Mouse (Mus musculus): Measurements from ENCODE around the gene Zfp369. TPM values are rescaled to one million over a fixed set of nuclear protein-coding genes. Genes with fewer than 3 reads are reported as not detected.

Gene Zfp369
- 17.6 and 21.4 TPM in 2 replicates for polyA plus RNA-seq (2014; fragmentation: Nextera tagmentation; extraction: Ambion mirVana)

DNA sequence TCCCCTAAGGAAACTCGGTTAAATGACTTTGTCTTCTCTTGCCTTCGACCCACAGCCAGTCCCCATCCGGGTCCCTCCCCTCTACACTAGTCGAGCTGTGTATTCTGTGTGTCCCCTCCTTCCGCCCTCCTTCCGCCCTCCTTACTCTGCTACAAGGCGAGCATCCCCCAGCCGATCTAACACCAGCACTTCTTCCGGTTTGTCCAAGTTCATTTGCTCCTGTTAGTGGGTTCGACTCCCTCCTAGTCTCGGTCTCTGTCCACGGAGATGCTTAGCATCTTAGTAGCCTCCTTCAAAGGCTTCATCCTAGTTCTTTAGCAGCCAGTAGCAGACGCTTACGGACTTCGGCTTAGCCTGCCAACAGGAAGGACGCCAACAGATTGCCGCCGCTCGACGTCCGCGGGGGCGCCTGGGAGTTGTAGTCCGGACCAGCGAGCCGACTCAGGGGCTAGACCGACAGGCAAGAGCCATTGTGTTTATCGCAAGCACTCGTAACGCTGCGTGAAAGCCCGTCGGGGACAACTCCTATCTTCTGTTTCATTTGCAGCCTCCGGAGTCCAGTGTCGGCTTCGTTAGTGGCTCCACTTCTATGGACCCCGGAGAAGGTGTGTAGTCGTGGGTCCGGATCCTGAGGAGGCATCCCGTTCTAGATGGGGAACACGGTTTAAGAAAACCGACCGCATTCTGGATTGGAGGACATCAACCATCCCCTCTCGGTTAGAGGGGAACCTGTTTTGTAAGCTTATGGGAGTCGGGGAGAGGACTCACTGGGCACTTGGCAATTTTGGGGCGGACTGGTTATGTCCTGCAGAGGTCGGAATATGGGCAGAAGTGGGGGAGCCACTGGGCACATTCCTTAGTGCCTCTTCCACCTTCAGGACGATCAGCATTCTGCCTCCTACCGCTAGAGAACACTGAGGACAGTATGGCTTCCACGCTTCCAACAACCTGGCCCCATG, at the start of gene Zfp369:
Zfp369 (plus strand) TSS at position 432 of the 959 bp plus-strand sequence.
- Histone ChIP-seq H3K36me3 (ENCODE audit: control insufficient read depth, insufficient read depth, low read length) (peaks cover 8% of the 10 kb centered on the region; the same call in 1 of the 2 replicates), H3K4me1 (ENCODE audit: control insufficient read depth, insufficient read depth, low read length) (0 out of 2 replicates have a peak, but pooled peaks cover 2% of the 10 kb centered on the region)
- WGBS, result under 1% methylated on average over 50 of the region's 50 CpGs

GRCm38 (mm10) chr13:65237211-65237610, 41.4 kb upstream of the Zfp369 start:
- Histone ChIP-seq H3K4me2 (ENCODE audit: low read length) (no peak overlapping the region), H3K9ac (ENCODE audit: low read length) (no peak overlapping the region), H3K27me3 (replicated peaks; ENCODE audit: control insufficient read depth, insufficient read depth, low read length) (no peaks in the 10 kb centered on the region), H3K27ac (ENCODE audit: low read depth, low read length) (no peak overlapping the region), H3K4me3 (ENCODE audit: low read depth, low read length) (no peak overlapping the region), H3K4me1 (ENCODE audit: control insufficient read depth, insufficient read depth, low read length) (peaks cover 3% of the 10 kb centered on the region), H3K9me3 (replicated peaks; ENCODE audit: control insufficient read depth, low read length) (peaks cover 8% of the 10 kb centered on the region; the same call in 1 of the 2 replicates), H3K36me3 (ENCODE audit: control insufficient read depth, insufficient read depth, low read length) (no peaks in the 10 kb centered on the region)
- DNase-seq (ENCODE audit: low spot score) (no peak), ATAC-seq (no peak)
- 75% methylated on average over 9 of the region's 9 CpGs for WGBS

More for the DNA sequence above, at the start of gene Zfp369:
- no peaks in the 10 kb centered on the region for H3K27me3 ChIP-seq (replicated peaks; ENCODE audit: control insufficient read depth, insufficient read depth, low read length)
- peaks cover 10% of the 10 kb centered on the region; the same call in 1 of the 2 replicates for H3K9me3 ChIP-seq (replicated peaks; ENCODE audit: control insufficient read depth, low read length)
- H3K27ac ChIP-seq (ENCODE audit: low read depth, low read length), result peak within 1 kb of the TSS; percentile 85
- peak within 1 kb of the TSS; percentile 77 for H3K9ac ChIP-seq (ENCODE audit: low read length)
- DNase-seq (ENCODE audit: low spot score) (peak; percentile 97), ATAC-seq (peak; percentile 98)
- peak within 1 kb of the TSS; percentile 58 for H3K4me2 ChIP-seq (ENCODE audit: low read length)
- peak within 1 kb of the TSS; percentile 59 for H3K4me3 ChIP-seq (ENCODE audit: low read depth, low read length)

DNA sequence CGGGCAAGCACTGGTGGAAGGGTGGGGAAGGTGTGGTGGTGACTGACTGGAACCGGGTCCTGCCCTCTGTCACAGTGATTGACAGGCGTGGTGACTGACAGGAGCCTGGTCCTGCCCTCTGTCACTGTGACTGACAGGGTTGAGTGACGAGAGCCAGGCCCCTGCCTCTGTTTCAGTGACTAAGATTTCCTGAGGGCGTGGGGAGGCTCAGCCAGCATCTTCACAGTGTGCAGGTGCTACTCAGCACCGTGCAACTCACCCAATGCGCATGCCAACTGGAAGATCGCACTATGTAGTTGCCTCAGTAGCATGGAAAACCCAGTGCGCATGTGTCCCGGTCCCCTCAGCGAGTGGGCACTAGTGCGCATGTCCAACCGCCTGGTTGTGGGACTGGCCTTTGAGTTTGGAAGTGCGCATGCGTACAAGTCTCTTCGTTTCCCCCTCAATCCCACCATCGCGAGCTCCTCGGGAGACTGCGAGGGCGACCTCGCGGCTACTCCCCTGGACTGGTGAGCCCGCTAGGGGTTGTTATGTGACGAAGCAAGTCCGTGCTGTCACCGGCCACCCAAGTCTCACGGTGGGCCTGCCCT, 38.0 kb upstream of the Zfp369 start:
- H3K36me3 ChIP-seq (ENCODE audit: control insufficient read depth, insufficient read depth, low read length), result no peaks in the 10 kb centered on the region
- H3K4me3 ChIP-seq (ENCODE audit: low read depth, low read length), result peak overlapping the region; percentile 61
- DNase-seq (ENCODE audit: low spot score) (peak; percentile 99), ATAC-seq (peak; percentile 94)
- no peaks in the 10 kb centered on the region for H3K27me3 ChIP-seq (replicated peaks; ENCODE audit: control insufficient read depth, insufficient read depth, low read length)
- H3K9me3 ChIP-seq (replicated peaks; ENCODE audit: control insufficient read depth, low read length), result peaks cover 20% of the 10 kb centered on the region
- WGBS, result 1% methylated on average over 28 of the region's 28 CpGs
- peaks cover 7% of the 10 kb centered on the region for H3K4me1 ChIP-seq (ENCODE audit: control insufficient read depth, insufficient read depth, low read length)
- H3K4me2 ChIP-seq (ENCODE audit: low read length), result peak overlapping the region; percentile 96
- H3K27ac ChIP-seq (ENCODE audit: low read depth, low read length), result peak overlapping the region; percentile 91
- H3K9ac ChIP-seq (ENCODE audit: low read length), result peak overlapping the region; percentile 69

DNA sequence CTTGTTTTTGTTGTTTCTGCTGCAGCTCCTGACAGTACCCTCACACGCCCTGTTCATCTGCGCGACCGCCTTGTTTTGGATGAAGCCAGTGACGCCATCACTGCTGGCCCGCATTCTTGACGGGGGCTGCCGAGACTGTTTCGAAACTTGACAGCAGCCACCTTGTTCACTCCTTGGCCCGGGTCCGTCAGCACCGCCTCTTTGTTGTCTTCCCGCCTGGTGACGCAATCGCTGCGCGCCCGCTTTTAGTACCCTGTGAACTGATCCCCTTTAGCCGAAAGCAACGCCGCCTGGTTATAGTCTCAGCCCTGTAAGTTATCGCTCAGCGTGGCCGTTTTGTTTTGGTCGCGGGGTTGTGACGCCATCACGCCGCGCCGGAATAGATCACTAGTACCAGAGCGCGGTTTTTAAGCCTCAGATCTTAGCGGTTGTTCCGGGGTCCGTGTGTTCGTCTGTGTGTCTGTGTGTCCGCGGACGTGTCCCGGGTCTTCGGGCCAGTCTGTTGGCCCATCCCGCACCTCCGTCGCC, 37.5 kb upstream of the Zfp369 start:
- H3K9me3 ChIP-seq (replicated peaks; ENCODE audit: control insufficient read depth, low read length), result peaks cover 24% of the 10 kb centered on the region
- ATAC-seq, result peak; percentile 83
- peaks cover 7% of the 10 kb centered on the region for H3K4me1 ChIP-seq (ENCODE audit: control insufficient read depth, insufficient read depth, low read length)
- H3K36me3 ChIP-seq (ENCODE audit: control insufficient read depth, insufficient read depth, low read length), result no peaks in the 10 kb centered on the region
- H3K4me3 ChIP-seq (ENCODE audit: low read depth, low read length), result peak overlapping the region; percentile 61
- WGBS, result under 1% methylated on average over 45 of the region's 45 CpGs
- peak; percentile 95 for DNase-seq (ENCODE audit: low spot score)
- no peaks in the 10 kb centered on the region for H3K27me3 ChIP-seq (replicated peaks; ENCODE audit: control insufficient read depth, insufficient read depth, low read length)
- H3K27ac ChIP-seq (ENCODE audit: low read depth, low read length), result peak overlapping the region; percentile 91
- peak overlapping the region; percentile 96 for H3K4me2 ChIP-seq (ENCODE audit: low read length)
- H3K9ac ChIP-seq (ENCODE audit: low read length), result peak overlapping the region; percentile 69

- 4% methylated on average over 51 of the region's 51 CpGs for WGBS
- Histone ChIP-seq H3K4me3 (ENCODE audit: low read depth, low read length) (peak overlapping the region; percentile 61), H3K4me1 (ENCODE audit: control insufficient read depth, insufficient read depth, low read length) (peaks cover 7% of the 10 kb centered on the region), H3K4me2 (ENCODE audit: low read length) (peak overlapping the region; percentile 96), H3K27me3 (replicated peaks; ENCODE audit: control insufficient read depth, insufficient read depth, low read length) (no peaks in the 10 kb centered on the region), H3K9ac (ENCODE audit: low read length) (peak overlapping the region; percentile 69), H3K9me3 (replicated peaks; ENCODE audit: control insufficient read depth, low read length) (peaks cover 28% of the 10 kb centered on the region), H3K27ac (ENCODE audit: low read depth, low read length) (peak overlapping the region; percentile 91), H3K36me3 (ENCODE audit: control insufficient read depth, insufficient read depth, low read length) (no peaks in the 10 kb centered on the region)
- ATAC-seq (peak; percentile 30), DNase-seq (ENCODE audit: low spot score) (no peak)
These were observed 36.8 kb upstream of the Zfp369 start for GRCm38 (mm10) chr13:65241627-65242318.

GRCm38 (mm10) chr13:65242319-65242787, 36.3 kb upstream of the Zfp369 start:
- Histone ChIP-seq H3K27ac (ENCODE audit: low read depth, low read length) (no peak overlapping the region), H3K9me3 (replicated peaks; ENCODE audit: control insufficient read depth, low read length) (peaks cover 24% of the 10 kb centered on the region), H3K9ac (ENCODE audit: low read length) (no peak overlapping the region), H3K4me1 (ENCODE audit: control insufficient read depth, insufficient read depth, low read length) (peaks cover 7% of the 10 kb centered on the region), H3K4me2 (ENCODE audit: low read length) (peak overlapping the region; percentile 96), H3K36me3 (ENCODE audit: control insufficient read depth, insufficient read depth, low read length) (no peaks in the 10 kb centered on the region), H3K27me3 (replicated peaks; ENCODE audit: control insufficient read depth, insufficient read depth, low read length) (no peaks in the 10 kb centered on the region), H3K4me3 (ENCODE audit: low read depth, low read length) (peak overlapping the region; percentile 61)
- DNase-seq (ENCODE audit: low spot score), result no peak
- 50% methylated on average over 27 of the region's 27 CpGs for WGBS
- no peak for ATAC-seq

DNA sequence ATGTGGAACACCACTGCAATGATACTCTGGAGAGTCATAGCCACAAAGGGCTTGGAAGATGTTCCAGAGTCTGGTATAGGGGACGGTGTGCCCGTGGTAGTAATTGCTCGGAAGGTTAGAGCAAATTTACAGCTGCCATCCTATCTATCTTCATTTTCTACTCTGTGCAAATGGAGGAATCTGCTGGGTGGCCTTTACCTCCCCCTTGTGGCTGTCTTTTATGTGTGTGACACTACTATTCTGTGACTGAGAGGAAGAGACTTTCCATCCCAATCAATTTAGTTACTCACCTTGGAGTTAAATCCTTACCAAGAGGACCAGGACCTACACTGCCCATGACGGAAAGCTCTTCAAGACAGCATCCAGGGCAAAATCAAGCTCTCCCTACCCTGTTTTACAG, 35.3 kb upstream of the Zfp369 start:
- WGBS, result 96% methylated on average over 4 of the region's 4 CpGs
- ATAC-seq, result no peak
- no peaks in the 10 kb centered on the region for H3K27me3 ChIP-seq (replicated peaks; ENCODE audit: control insufficient read depth, insufficient read depth, low read length)

More for the DNA sequence above, 35.3 kb upstream of the Zfp369 start:
- Histone ChIP-seq H3K4me1 (ENCODE audit: control insufficient read depth, insufficient read depth, low read length) (peaks cover 7% of the 10 kb centered on the region), H3K36me3 (ENCODE audit: control insufficient read depth, insufficient read depth, low read length) (no peaks in the 10 kb centered on the region), H3K4me3 (ENCODE audit: low read depth, low read length) (no peak overlapping the region), H3K9me3 (replicated peaks; ENCODE audit: control insufficient read depth, low read length) (peaks cover 25% of the 10 kb centered on the region), H3K4me2 (ENCODE audit: low read length) (no peak overlapping the region), H3K9ac (ENCODE audit: low read length) (no peak overlapping the region), H3K27ac (ENCODE audit: low read depth, low read length) (no peak overlapping the region)
- DNase-seq (ENCODE audit: low spot score), result no peak

Data from forebrain, embryonic 14.5 days (tissue).